ENCODE assay signal across 36 mouse cellular contexts in the genomic region with DNA sequence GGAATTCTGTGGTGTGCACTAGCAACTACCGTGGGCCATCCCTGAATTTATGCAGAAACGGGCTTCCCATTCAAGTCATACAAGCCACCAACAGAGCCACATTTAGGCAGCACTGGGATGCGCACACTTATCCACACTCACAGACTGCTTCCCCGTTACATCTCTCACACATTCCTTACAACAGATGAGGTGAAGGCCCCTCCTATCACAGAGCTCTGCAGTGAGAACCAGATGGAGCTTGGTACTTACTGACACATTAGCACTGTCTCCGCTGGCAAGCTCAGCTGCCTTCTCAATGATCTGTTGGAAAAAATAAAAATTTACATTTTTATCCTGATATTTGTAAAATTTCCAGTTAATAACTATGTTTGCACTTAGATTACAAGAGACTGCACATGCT. TPM values are rescaled to one million over a fixed set of nuclear protein-coding genes. Genes with fewer than 3 reads are reported as not detected.
DNase-seq lines count a peak whose midpoint lies in the region; ATAC-seq lines count a peak whose summit lies in the region.
"Had no signal": no experiment of that assay in that cellular context is flagged by ENCODE, and none has a peak within 500 bp of the region (broad histone marks: within the 10 kb centered on the region; RNA-seq: fewer than 3 reads in every experiment).

No protein-coding gene starts in this region.

- no peak for ATAC-seq in neural tube, embryonic 12.5 days (ENCODE audit: low FRiP score, low read depth)
- no peak for ATAC-seq in neural tube, embryonic 15.5 days (ENCODE audit: low FRiP score)
- peak; percentile 81 for ATAC-seq in forebrain, embryonic 16.5 days
- ATAC-seq in monocyte, adult 5-6 weeks (replicated peaks; ENCODE audit: insufficient number of reproducible peaks, low FRiP score, low TSS enrichment, poor library complexity, severe bottlenecking) = no peak
- ATAC-seq: inflammation-experienced regulatory T-cells, adult 6 months; liver, embryonic 12.5 days; liver, postnatal 0 days had no signal

- H3K9ac ChIP-seq in neural tube, embryonic 12.5 days = 0 out of 2 replicates have a peak overlapping the region, but pooled peaks have one; percentile 21
- no peak overlapping the region for H3K9ac ChIP-seq in neural tube, embryonic 15.5 days (replicated peaks)
- no peak overlapping the region for H3K9ac ChIP-seq in forebrain, embryonic 16.5 days (replicated peaks; ENCODE audit: low read depth, low read length)
- H3K9ac ChIP-seq: embryonic facial prominence, embryonic 12.5 days; hindbrain, embryonic 15.5 days; liver, embryonic 12.5 days; liver, postnatal 0 days; midbrain, embryonic 12.5 days had no signal

- H3K27me3 ChIP-seq in neural tube, embryonic 12.5 days (replicated peaks) = no peaks in the 10 kb centered on the region
- H3K27me3 ChIP-seq in neural tube, embryonic 15.5 days (replicated peaks) = no peaks in the 10 kb centered on the region
- no peaks in the 10 kb centered on the region for H3K27me3 ChIP-seq in forebrain, embryonic 16.5 days (replicated peaks; ENCODE audit: control insufficient read depth, insufficient read depth, low read length)
- H3K27me3 ChIP-seq: embryonic facial prominence, embryonic 12.5 days; hindbrain, embryonic 15.5 days; liver, embryonic 12.5 days; megakaryocyte, embryonic 14.5 days; midbrain, embryonic 12.5 days had no signal

- peaks cover 21% of the 10 kb centered on the region for H3K36me3 ChIP-seq in neural tube, embryonic 12.5 days
- peaks cover 22% of the 10 kb centered on the region for H3K36me3 ChIP-seq in neural tube, embryonic 15.5 days
- no peaks in the 10 kb centered on the region; the same call in 1 of the 2 replicates for H3K36me3 ChIP-seq in forebrain, embryonic 16.5 days (ENCODE audit: control insufficient read depth, insufficient read depth)

- H3K4me2 ChIP-seq in neural tube, embryonic 12.5 days (replicated peaks) = no peak overlapping the region
- H3K4me2 ChIP-seq in neural tube, embryonic 15.5 days = no peak overlapping the region
- no peak overlapping the region for H3K4me2 ChIP-seq in forebrain, embryonic 16.5 days (ENCODE audit: low read length)
- H3K4me2 ChIP-seq: embryonic facial prominence, embryonic 12.5 days; hindbrain, embryonic 15.5 days; liver, embryonic 12.5 days; midbrain, embryonic 12.5 days had no signal

- DNase-seq in layer of hippocampus, adult 11-12 months (ENCODE audit: low spot score) = peak; percentile 49
- no peak for DNase-seq in layer of hippocampus, postnatal 25 days (ENCODE audit: extremely low spot score in 1 of 2, low spot score in 1 of 2)
- peak; percentile 26 for DNase-seq in telencephalon, adult 2 months (ENCODE audit: low read depth, low spot score)
- DNase-seq: adrenal gland, postnatal 36 days; B cell, adult 2 months; cerebellum, adult 11 months; cerebellum, adult 9-10 months; embryo, embryonic 11 days; gastrocnemius, postnatal 14 days; heart, postnatal 14 days; kidney, adult 11 months; kidney, postnatal 14 days; left cerebral cortex, postnatal 4 days; liver, postnatal 0 days; lung, postnatal 36 days; right cerebral cortex, postnatal 14 days; spleen, adult 18-20 months; thymus, adult 18-20 months; thymus, postnatal 25 days had no signal

- 76% methylated on average over 5 of the region's 5 CpGs for WGBS in neural tube, embryonic 12.5 days
- WGBS in neural tube, embryonic 15.5 days = 73% methylated on average over 5 of the region's 5 CpGs
- 60% methylated on average over 5 of the region's 5 CpGs for WGBS in forebrain, embryonic 16.5 days

- no peak overlapping the region for H3K4me3 ChIP-seq in neural tube, embryonic 12.5 days
- H3K4me3 ChIP-seq in neural tube, embryonic 15.5 days (replicated peaks) = no peak overlapping the region
- no peak overlapping the region for H3K4me3 ChIP-seq in forebrain, embryonic 16.5 days (replicated peaks; ENCODE audit: low read length)
- H3K4me3 ChIP-seq: embryonic facial prominence, embryonic 12.5 days; hindbrain, embryonic 10.5 days; hindbrain, embryonic 15.5 days; left cerebral cortex, adult 2 months; liver, embryonic 12.5 days; megakaryocyte, embryonic 14.5 days; midbrain, embryonic 12.5 days had no signal

- no peaks in the 10 kb centered on the region for H3K4me1 ChIP-seq in neural tube, embryonic 12.5 days
- H3K4me1 ChIP-seq in neural tube, embryonic 15.5 days = no peaks in the 10 kb centered on the region
- peaks cover 2% of the 10 kb centered on the region; the same call in 1 of the 2 replicates for H3K4me1 ChIP-seq in forebrain, embryonic 16.5 days (replicated peaks; ENCODE audit: control insufficient read depth, insufficient read depth, low read length)
- H3K4me1 ChIP-seq: embryonic facial prominence, embryonic 12.5 days; hindbrain, embryonic 10.5 days; hindbrain, embryonic 15.5 days; liver, embryonic 12.5 days; midbrain, embryonic 12.5 days had no signal

- no peaks in the 10 kb centered on the region for H3K9me3 ChIP-seq in neural tube, embryonic 12.5 days
- no peaks in the 10 kb centered on the region for H3K9me3 ChIP-seq in neural tube, embryonic 15.5 days (replicated peaks)
- H3K9me3 ChIP-seq in forebrain, embryonic 16.5 days (ENCODE audit: control insufficient read depth, low read length) = no peaks in the 10 kb centered on the region
- H3K9me3 ChIP-seq: embryonic facial prominence, embryonic 12.5 days; hindbrain, embryonic 10.5 days; hindbrain, embryonic 15.5 days; liver, embryonic 12.5 days; megakaryocyte, embryonic 14.5 days; midbrain, embryonic 12.5 days had no signal

- no peak overlapping the region for H3K27ac ChIP-seq in neural tube, embryonic 12.5 days
- H3K27ac ChIP-seq in neural tube, embryonic 15.5 days (replicated peaks) = no peak overlapping the region
- H3K27ac ChIP-seq in forebrain, embryonic 16.5 days (ENCODE audit: low read length) = peak overlapping the region; percentile 56; the same call in 1 of the 2 replicates
- H3K27ac ChIP-seq: embryonic facial prominence, embryonic 12.5 days; hindbrain, embryonic 10.5 days; hindbrain, embryonic 15.5 days; left cerebral cortex, adult 2 months; liver, embryonic 12.5 days; midbrain, embryonic 12.5 days had no signal

RNA-seq across cellular contexts. Expression of a gene that starts 29.8 kb away (rescaled TPM):
- under 1 TPM in 1 of 2 experiments, not detected in 1; 0.40 TPM for total RNA-seq in layer of hippocampus, postnatal 25 days (2021)
- polyA plus RNA-seq in neural tube, embryonic 12.5 days (2016; fragmentation: Nextera tagmentation; extraction: Ambion mirVana) = not detected in 2 replicates
- polyA plus RNA-seq in neural tube, embryonic 15.5 days (2015; fragmentation: Nextera tagmentation; extraction: Ambion mirVana) = 0.50 TPM in 1 of 2 replicates, not detected in the other
- polyA plus RNA-seq in forebrain, embryonic 16.5 days (2015; fragmentation: Nextera tagmentation; extraction: Ambion mirVana) = not detected in 2 replicates
- not detected in 3 replicates for total RNA-seq in monocyte, adult 5-6 weeks (2017)
- total RNA-seq: adrenal gland, adult 18-20 months; adrenal gland, postnatal 36 days; gastrocnemius, postnatal 14 days; granulocyte monocyte progenitor cell, adult 5-6 weeks; heart, postnatal 14 days; layer of hippocampus, adult 18-20 months; left cerebral cortex, adult 2 months; left cerebral cortex, postnatal 4 days had no signal
- polyA plus RNA-seq: embryonic facial prominence, embryonic 12.5 days; hindbrain, embryonic 10.5 days; kidney, embryonic 14.5 days; liver, embryonic 12.5 days; liver, postnatal 0 days; lung, embryonic 16.5 days; midbrain, embryonic 12.5 days had no signal

Comparison
In these comparisons a context has a peak if more than half of its experiments do, and no peak if none do; other contexts are left out.
1. DNase-seq: peak in layer of hippocampus, adult 11-12 months (single experiment) and telencephalon, adult 2 months (single experiment); none in layer of hippocampus, postnatal 25 days (0 of 2).